Mouse (Mus musculus) liver, embryonic 13.5 days (tissue): Measurements from ENCODE around the gene Ndufs2. TPM values are rescaled to one million over a fixed set of nuclear protein-coding genes. Genes with fewer than 3 reads are reported as not detected.

ENCODE experiments used
- ATAC-seq: fragments of 200-750 bp; cut with Nextera tagmentation; 2 replicates; pipeline ENCODE4 v1.8.0; 2017; ENCODE audit warnings: low read depth, mild to moderate bottlenecking, moderate number of reproducible peaks, moderate library complexity
- DNase-seq: peaks from one replicate; pipeline ENCODE4 v3.0.0; 2022
- H3K27ac ChIP-seq: fragments of 300-500 bp; sonication (generic); 2 replicates; pipeline ENCODE4 v1.5.1; 2015; ENCODE audit warnings: moderate library complexity, mild to moderate bottlenecking, inconsistent platforms
- H3K27me3 ChIP-seq: fragments of 300-500 bp; sonication (generic); 2 replicates; pipeline ENCODE4 v1.6.1; 2015; ENCODE audit warnings: mild to moderate bottlenecking, inconsistent platforms
- H3K36me3 ChIP-seq: fragments of 300-500 bp; sonication (generic); 2 replicates; pipeline ENCODE4 v1.6.1; 2015; ENCODE audit warnings: mild to moderate bottlenecking, inconsistent platforms
- H3K4me1 ChIP-seq: fragments of 300-500 bp; sonication (generic); replicated peaks from 2 replicates; pipeline ENCODE4 v1.6.1; 2015; ENCODE audit warnings: inconsistent platforms
- H3K4me2 ChIP-seq: fragments of 300-500 bp; sonication (generic); 2 replicates; pipeline ENCODE4 v1.6.1; 2015; ENCODE audit warnings: inconsistent platforms, mild to moderate bottlenecking, moderate library complexity
- H3K4me3 ChIP-seq: fragments of 300-500 bp; sonication (generic); replicated peaks from 2 replicates; pipeline ENCODE4 v1.5.1; 2015; ENCODE audit warnings: mild to moderate bottlenecking, inconsistent platforms
- H3K9ac ChIP-seq: fragments of 300-500 bp; sonication (generic); 2 replicates; pipeline ENCODE4 v1.6.1; 2015; ENCODE audit warnings: mild to moderate bottlenecking, inconsistent platforms
- H3K9me3 ChIP-seq: fragments of 300-500 bp; sonication (generic); replicated peaks from 2 replicates; pipeline ENCODE4 v1.6.1; 2016; ENCODE audit warnings: inconsistent platforms
- WGBS: fragments of 180-500 bp; shearing (Covaris S2); methylation state at CpG from one replicate; pipeline ENCODE4 v1.1.7; 2015; ENCODE audit not compliant: insufficient replicate concordance; 5-methylcytosine and 5-hydroxymethylcytosine counted together
- polyA plus RNA-seq: library from polyadenylated mRNA; unstranded; fragments of >200 nt; fragmentation: Nextera tagmentation; extraction: Ambion mirVana; gene quantifications from 2 replicates; pipeline ENCODE4 v1.2.1, GENCODE M21; 2015

Gene Ndufs2
- polyA plus RNA-seq, 1 experiment from 2014 or later: 152 TPM

GRCm38 (mm10) chr1:171265971-171266744, 15.0 kb upstream of the Ndufs2 start:
- 28% methylated on average over 4 of the region's 4 CpGs for WGBS

GRCm38 (mm10) chr1:171263666-171264461, 12.7 kb upstream of the Ndufs2 start:
- no peaks in the 10 kb centered on the region for H3K9me3 ChIP-seq
- 65% methylated on average over 3 of the region's 3 CpGs for WGBS
- no peak for DNase-seq
- no peak overlapping the region for H3K4me3 ChIP-seq
- no peak overlapping the region for H3K27ac ChIP-seq
- peaks cover 39% of the 10 kb centered on the region for H3K27me3 ChIP-seq
- peaks cover 44% of the 10 kb centered on the region for H3K4me1 ChIP-seq
- ATAC-seq: no peak
- no peaks in the 10 kb centered on the region for H3K36me3 ChIP-seq
- H3K4me2 ChIP-seq: no peak overlapping the region
- no peak overlapping the region for H3K9ac ChIP-seq

More at GRCm38 (mm10) chr1:171265971-171266744, 15.0 kb upstream of the Ndufs2 start:
- ATAC-seq (no peak), DNase-seq (no peak)
- Histone ChIP-seq H3K27ac (no peak overlapping the region), H3K36me3 (no peaks in the 10 kb centered on the region), H3K4me2 (no peak overlapping the region), H3K9ac (no peak overlapping the region), H3K4me3 (no peak overlapping the region), H3K9me3 (no peaks in the 10 kb centered on the region), H3K4me1 (peaks cover 43% of the 10 kb centered on the region), H3K27me3 (peaks cover 22% of the 10 kb centered on the region)

GRCm38 (mm10) chr1:171263185-171263611, 12.0 kb upstream of the Ndufs2 start:
- Histone ChIP-seq H3K4me3 (no peak overlapping the region), H3K4me2 (no peak overlapping the region), H3K9me3 (no peaks in the 10 kb centered on the region), H3K9ac (no peak overlapping the region), H3K36me3 (no peaks in the 10 kb centered on the region), H3K27ac (no peak overlapping the region), H3K27me3 (peaks cover 43% of the 10 kb centered on the region), H3K4me1 (peaks cover 40% of the 10 kb centered on the region)
- DNase-seq: no peak
- 0% methylated on average over 2 of the region's 2 CpGs for WGBS
- ATAC-seq: peak; percentile 27; the same call in 1 of the 2 replicates

- Histone ChIP-seq H3K27me3 (peaks cover 43% of the 10 kb centered on the region), H3K36me3 (no peaks in the 10 kb centered on the region), H3K4me1 (peaks cover 40% of the 10 kb centered on the region), H3K4me2 (peak overlapping the region; percentile 36), H3K9me3 (no peaks in the 10 kb centered on the region), H3K4me3 (no peak overlapping the region), H3K9ac (no peak overlapping the region), H3K27ac (peak overlapping the region; percentile 67)
- DNase-seq: no peak
- peak; percentile 16; the same call in 1 of the 2 replicates for ATAC-seq
- 5% methylated on average over 8 of the region's 8 CpGs for WGBS
Observed at GRCm38 (mm10) chr1:171262594-171263130, 11.5 kb upstream of the Ndufs2 start.

- H3K9ac ChIP-seq: no peak overlapping the region
- peaks cover 32% of the 10 kb centered on the region for H3K4me1 ChIP-seq
- 31% methylated on average over 3 of the region's 3 CpGs for WGBS
- H3K27ac ChIP-seq: 0 out of 2 replicates have a peak overlapping the region, but pooled peaks have one; percentile 23
- no peak overlapping the region for H3K4me3 ChIP-seq
- H3K36me3 ChIP-seq: no peaks in the 10 kb centered on the region
- H3K9me3 ChIP-seq: no peaks in the 10 kb centered on the region
- DNase-seq (no peak), ATAC-seq (no peak)
- H3K27me3 ChIP-seq: peaks cover 43% of the 10 kb centered on the region
- no peak overlapping the region for H3K4me2 ChIP-seq
Observed at GRCm38 (mm10) chr1:171260316-171260715, 9.1 kb upstream of the Ndufs2 start.

GRCm38 (mm10) chr1:171258921-171259320, 7.7 kb upstream of the Ndufs2 start:
- Histone ChIP-seq H3K4me1 (peaks cover 32% of the 10 kb centered on the region), H3K36me3 (no peaks in the 10 kb centered on the region), H3K4me2 (peak overlapping the region; percentile 24; the same call in 1 of the 2 replicates), H3K4me3 (no peak overlapping the region), H3K27ac (no peak overlapping the region), H3K9me3 (no peaks in the 10 kb centered on the region), H3K9ac (no peak overlapping the region), H3K27me3 (peaks cover 45% of the 10 kb centered on the region)
- ATAC-seq (no peak), DNase-seq (no peak)
- 58% methylated on average over 17 of the region's 17 CpGs for WGBS

GRCm38 (mm10) chr1:171257781-171258180, 6.6 kb upstream of the Ndufs2 start:
- H3K9me3 ChIP-seq: no peaks in the 10 kb centered on the region
- no peak overlapping the region for H3K27ac ChIP-seq
- H3K4me2 ChIP-seq: no peak overlapping the region
- peaks cover 25% of the 10 kb centered on the region for H3K4me1 ChIP-seq
- no peak overlapping the region for H3K4me3 ChIP-seq
- H3K27me3 ChIP-seq: peaks cover 49% of the 10 kb centered on the region
- no peak overlapping the region for H3K9ac ChIP-seq
- WGBS: 71% methylated on average over 9 of the region's 9 CpGs
- H3K36me3 ChIP-seq: no peaks in the 10 kb centered on the region
- DNase-seq: no peak
- no peak for ATAC-seq

GRCm38 (mm10) chr1:171256937-171257548, 5.9 kb upstream of the Ndufs2 start:
- no peak overlapping the region for H3K27ac ChIP-seq
- ATAC-seq (no peak; the same call in 1 of the 2 replicates), DNase-seq (peak; percentile 62)
- H3K27me3 ChIP-seq: peaks cover 49% of the 10 kb centered on the region
- H3K4me3 ChIP-seq: no peak overlapping the region
- 51% methylated on average over 15 of the region's 15 CpGs for WGBS
- H3K9ac ChIP-seq: no peak overlapping the region
- no peaks in the 10 kb centered on the region for H3K36me3 ChIP-seq
- H3K4me2 ChIP-seq: 0 out of 2 replicates have a peak overlapping the region, but pooled peaks have one; percentile 12
- H3K9me3 ChIP-seq: no peaks in the 10 kb centered on the region
- H3K4me1 ChIP-seq: peaks cover 21% of the 10 kb centered on the region

GRCm38 (mm10) chr1:171256095-171256818, 5.1 kb upstream of the Ndufs2 start:
- H3K4me3 ChIP-seq: no peak overlapping the region
- DNase-seq (no peak), ATAC-seq (no peak)
- H3K9ac ChIP-seq: no peak overlapping the region
- H3K36me3 ChIP-seq: no peaks in the 10 kb centered on the region
- H3K4me1 ChIP-seq: peaks cover 27% of the 10 kb centered on the region
- no peaks in the 10 kb centered on the region for H3K9me3 ChIP-seq
- no peak overlapping the region for H3K27ac ChIP-seq
- 81% methylated on average over 24 of the region's 24 CpGs for WGBS
- H3K4me2 ChIP-seq: no peak overlapping the region
- peaks cover 49% of the 10 kb centered on the region for H3K27me3 ChIP-seq

- no peak overlapping the region for H3K9ac ChIP-seq
- H3K4me2 ChIP-seq: no peak overlapping the region
- no peaks in the 10 kb centered on the region for H3K36me3 ChIP-seq
- H3K27ac ChIP-seq: no peak overlapping the region
- no peaks in the 10 kb centered on the region for H3K9me3 ChIP-seq
- DNase-seq: no peak
- H3K4me3 ChIP-seq: no peak overlapping the region
- WGBS: 62% methylated on average over 17 of the region's 17 CpGs
- peaks cover 24% of the 10 kb centered on the region for H3K4me1 ChIP-seq
- peaks cover 50% of the 10 kb centered on the region for H3K27me3 ChIP-seq
- ATAC-seq: no peak
Observed at GRCm38 (mm10) chr1:171252415-171252814, 1.2 kb upstream of the Ndufs2 start.
